Mouse (Mus musculus): ENCODE measurements around the gene Zfp746.

Zfp746 gene

DNA sequence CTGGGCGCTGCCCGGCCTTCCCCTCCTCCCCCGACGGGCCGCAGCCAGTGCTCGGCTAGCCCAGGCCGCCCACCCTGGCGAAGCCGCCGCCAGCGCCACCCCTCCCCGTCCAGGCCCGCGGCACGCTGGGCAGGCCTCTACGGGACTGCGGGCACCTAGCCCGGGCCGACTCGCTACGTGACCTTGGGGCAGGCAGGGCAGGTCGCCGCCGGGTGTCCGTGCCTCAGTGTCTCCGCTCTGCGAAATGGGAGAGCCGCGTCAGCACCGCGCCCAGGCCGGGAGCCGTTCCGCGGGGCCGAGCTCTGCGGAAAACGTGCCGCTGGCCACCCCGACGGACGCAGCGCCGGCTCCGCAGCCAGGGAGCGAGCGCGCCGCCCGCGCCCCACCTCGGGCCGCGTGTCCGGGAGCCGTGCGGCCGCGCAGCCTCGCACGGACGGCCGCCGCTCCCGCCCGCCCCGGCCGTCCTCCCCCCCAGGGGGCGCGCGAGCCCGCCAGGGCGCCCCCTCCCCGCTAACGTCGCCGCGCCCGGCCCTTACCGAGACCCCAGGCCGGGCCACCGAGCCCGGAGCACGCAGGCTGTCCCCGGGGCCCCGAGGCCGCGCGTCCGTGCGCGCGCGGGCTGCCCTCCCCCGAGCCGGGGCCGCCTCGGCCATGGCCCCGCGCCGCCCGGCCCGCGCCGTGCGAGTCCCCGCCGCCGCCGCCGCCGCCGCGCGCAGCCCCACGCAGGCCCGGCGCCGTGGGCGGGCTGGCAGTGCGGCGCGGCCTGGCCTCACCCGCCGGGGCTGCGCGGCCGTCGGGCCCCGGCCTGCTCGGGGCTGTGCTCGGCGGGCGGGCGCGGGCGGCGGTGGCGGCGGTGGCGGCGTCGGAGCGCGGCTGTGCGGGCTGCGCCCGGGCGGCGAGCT lies 38.7 kb downstream of the Zfp746 start:
- peak; percentile 54 for DNase-seq (ENCODE audit: low read depth, low spot score)

DNA sequence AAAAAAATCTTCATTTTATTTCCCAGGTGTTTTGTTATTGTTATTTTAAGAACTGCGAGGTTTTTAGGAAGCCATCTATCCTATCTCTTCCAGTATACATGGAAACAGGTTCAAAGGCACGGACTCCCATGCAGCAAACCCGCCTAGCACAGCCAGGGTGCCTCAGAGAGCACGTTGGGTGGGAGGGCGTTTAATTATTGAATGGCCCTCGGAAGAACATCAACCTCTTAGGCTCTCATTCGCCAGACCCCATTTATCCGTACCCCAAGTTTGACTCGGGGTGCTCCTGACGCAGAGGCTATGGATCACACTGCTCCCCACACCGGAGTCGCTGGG lies 39.3 kb downstream of the Zfp746 start:
- DNase-seq (ENCODE audit: low read depth, low spot score), result peak; percentile 55

DNA sequence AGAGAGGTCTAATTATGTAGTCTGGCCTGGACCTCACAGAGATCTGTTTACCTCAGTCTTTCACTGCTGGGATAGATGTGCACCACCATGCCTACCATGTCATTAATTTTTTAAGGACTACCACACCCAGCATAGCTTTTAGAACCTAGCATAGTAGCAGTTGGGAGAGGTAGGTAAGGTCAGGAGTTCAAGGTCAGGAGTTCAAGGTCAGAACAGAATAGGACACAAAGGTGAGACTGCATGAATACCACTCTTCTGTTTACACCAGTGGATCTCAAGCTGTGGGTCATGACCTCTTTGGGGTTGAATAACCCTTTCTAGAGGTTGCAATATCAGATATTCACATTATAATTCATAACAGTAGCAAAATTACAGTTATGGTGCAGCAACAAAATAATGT lies 53.7 kb downstream of the Zfp746 start:
- DNase-seq (ENCODE audit: low read depth, low spot score), result peak; percentile 35

GRCm38 (mm10) chr6:48025905-48026660 lies 60.3 kb downstream of the Zfp746 start:
- peak; percentile 76 for DNase-seq (ENCODE audit: low read depth, low spot score)

DNA sequence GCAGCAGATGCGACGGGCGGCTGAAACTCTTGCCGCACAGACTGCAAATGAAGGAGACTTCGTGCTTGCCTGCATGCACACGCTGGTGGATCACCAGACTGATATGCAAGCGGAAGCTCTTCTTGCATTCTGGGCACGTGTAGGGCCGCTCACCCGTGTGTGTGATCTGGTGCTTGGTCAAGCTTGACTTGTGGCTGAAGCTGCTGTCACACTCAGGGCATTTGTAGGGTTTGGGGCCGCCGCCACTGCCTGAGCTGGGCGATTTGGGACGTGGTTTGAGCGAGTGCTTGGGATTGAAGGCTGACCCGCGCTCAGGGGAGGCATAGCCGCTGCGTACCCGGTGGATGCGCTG lies 61.4 kb downstream of the Zfp746 start:
- no peak for DNase-seq (ENCODE audit: low read depth, low spot score)

GRCm38 (mm10) chr6:48024330-48024993 lies 61.9 kb downstream of the Zfp746 start:
- peak; percentile 91 for DNase-seq (ENCODE audit: low read depth, low spot score)

GRCm38 (mm10) chr6:48022672-48023071 lies 63.7 kb downstream of the Zfp746 start:
- no peak for DNase-seq (ENCODE audit: low read depth, low spot score)

DNA sequence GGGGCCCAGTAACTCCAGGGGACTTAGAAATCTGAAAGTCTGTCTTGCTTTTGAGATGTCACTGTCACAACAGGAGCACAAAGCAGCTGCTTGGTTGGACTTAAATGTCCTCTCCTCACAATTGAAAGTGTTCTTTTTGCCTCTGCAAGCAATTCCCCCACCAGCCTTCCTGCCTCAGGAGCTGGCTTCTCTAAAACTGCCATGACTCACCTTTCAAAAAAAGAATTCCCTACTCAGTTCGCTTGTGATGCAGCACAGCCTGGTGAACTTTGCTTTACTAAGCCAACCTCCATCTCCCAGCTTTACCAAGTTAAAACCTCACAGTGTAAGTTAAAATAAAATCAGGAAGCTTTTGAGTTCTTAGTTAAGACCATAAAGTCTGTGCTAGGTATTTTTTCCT lies 64.7 kb downstream of the Zfp746 start:
- no peak for DNase-seq (ENCODE audit: low read depth, low spot score)

- no peak for DNase-seq (ENCODE audit: low read depth, low spot score)
These were observed 66.4 kb downstream of the Zfp746 start for GRCm38 (mm10) chr6:48020006-48020405.

DNA sequence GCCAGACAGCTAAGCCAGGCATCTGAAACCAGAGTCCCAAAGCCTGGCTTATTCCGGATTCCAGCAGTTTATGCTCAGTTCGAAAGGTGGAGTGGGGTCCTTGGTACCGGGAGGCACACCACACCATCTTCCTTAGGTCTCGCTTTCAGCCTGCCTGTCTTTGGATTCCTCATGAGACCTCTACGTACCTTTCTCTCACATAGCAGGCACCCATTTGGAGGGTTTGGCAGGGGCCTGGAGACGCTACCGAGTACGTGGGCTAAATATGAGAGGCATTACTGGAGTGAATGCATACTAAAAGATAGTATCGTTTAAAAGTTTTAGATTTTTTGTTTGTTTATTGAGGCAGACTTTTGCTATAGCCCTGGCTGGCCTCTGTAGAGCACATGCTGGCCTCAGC lies 69.6 kb downstream of the Zfp746 start:
- no peak for DNase-seq (ENCODE audit: low read depth, low spot score)

DNA sequence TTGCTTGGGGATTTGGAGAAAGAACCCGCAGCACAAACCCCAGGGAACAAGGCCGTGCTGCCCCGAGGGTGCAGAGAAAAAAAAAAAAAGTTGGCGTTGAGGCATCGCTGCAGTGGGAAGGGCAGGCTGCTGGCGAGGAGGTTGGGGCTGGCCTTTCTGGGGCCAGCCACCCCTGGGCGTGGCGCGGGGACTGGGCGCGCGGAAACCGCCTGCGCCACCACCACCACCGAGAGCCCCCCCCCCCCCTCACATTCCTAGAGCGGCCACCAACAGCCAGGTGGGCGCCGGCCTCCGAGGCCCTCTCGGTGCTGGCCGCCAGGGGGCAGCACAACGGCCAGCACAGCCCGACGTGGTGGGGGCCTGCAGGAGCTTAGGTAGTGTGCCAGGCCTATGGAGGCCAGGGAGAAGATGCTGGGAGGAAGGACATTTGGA lies 70.3 kb downstream of the Zfp746 start:
- peak; percentile 93 for DNase-seq (ENCODE audit: low read depth, low spot score)

All from ZHBTc4 (cell line).